Mouse (Mus musculus): ENCODE data around the gene Gm10160.

GRCm38 (mm10) chr7:81851706-81852105, 3.9 kb downstream of the Gm10160 start:
- TF ChIP-seq EP300 (IDR thresholded peaks at IDR 0.05) (no peak), CTCF (IDR thresholded peaks at IDR 0.05) (no peak)

Measured in lung, postnatal 0 days (tissue).